Mouse (Mus musculus) cerebellum, adult 2 months (tissue): Measurements from ENCODE around the gene Psat1. TPM values are rescaled to one million over a fixed set of nuclear protein-coding genes. Genes with fewer than 3 reads are reported as not detected.

Experiments used
- DNase-seq, 2 experiments: peaks; one replicate each; pipeline ENCODE4 v3.0.0; 2021
- H3K27ac ChIP-seq: fragments of 200-500 bp; 2 replicates; pipeline ENCODE4 v1.5.1; 2012; ENCODE audit warnings: low read length, control low read depth, inconsistent platforms; ENCODE audit not compliant: insufficient read depth
- H3K27me3 ChIP-seq: fragments of 200-500 bp; 2 replicates; pipeline ENCODE4 v1.6.1; 2012; ENCODE audit warnings: inconsistent platforms, mild to moderate bottlenecking, low read length, moderate library complexity; ENCODE audit not compliant: control insufficient read depth, insufficient read depth
- H3K4me1 ChIP-seq: fragments of 200-500 bp; 2 replicates; pipeline ENCODE4 v1.6.1; 2011; ENCODE audit warnings: low read length; ENCODE audit not compliant: control insufficient read depth, insufficient read depth
- H3K4me3 ChIP-seq: fragments of 200-500 bp; replicated peaks from 2 replicates; pipeline ENCODE3; 2011; ENCODE audit warnings: mild to moderate bottlenecking, low read depth, low read length, control low read depth; ENCODE audit not compliant: insufficient read depth
- CTCF ChIP-seq: fragments of 200-500 bp; IDR thresholded peaks from 2 replicates; pipeline ENCODE4 v1.5.1; 2011; ENCODE audit warnings: low read depth, mild to moderate bottlenecking, control low read depth, low read length, moderate library complexity, borderline replicate concordance; ENCODE audit not compliant: insufficient read depth
- POLR2A ChIP-seq: fragments of 200-500 bp; IDR thresholded peaks from 2 replicates; pipeline ENCODE4 v1.6.1; 2011; ENCODE audit warnings: low read length, control low read depth, borderline replicate concordance; ENCODE audit not compliant: insufficient read depth
- WGBS: fragments of 180-500 bp; shearing (Covaris S2); methylation state at CpG from one replicate; pipeline ENCODE4 v1.1.7; 2018; 5-methylcytosine and 5-hydroxymethylcytosine counted together
- polyA plus RNA-seq: library from polyadenylated mRNA; depleted of rRNA; stranded (reverse); fragments of >200 nt; gene quantifications from 2 replicates; pipeline ENCODE4 v1.2.3, GENCODE M21; 2012

Gene Psat1
- polyA plus RNA-seq, 1 experiment = 106 TPM

GRCm38 (mm10) chr19:15923426-15923825, 23.7 kb downstream of the Psat1 start:
- DNase-seq = no peak
- WGBS = 20% methylated on average over 9 of the region's 9 CpGs

GRCm38 (mm10) chr19:15919336-15919735, 27.8 kb downstream of the Psat1 start:
- no peak for DNase-seq
- H3K4me1 ChIP-seq = no peaks in the 10 kb centered on the region
- H3K27me3 ChIP-seq = no peaks in the 10 kb centered on the region
- no peak overlapping the region for H3K4me3 ChIP-seq
- TF ChIP-seq CTCF (no peak), POLR2A (no peak)
- 95% methylated on average over 7 of the region's 7 CpGs for WGBS
- no peak overlapping the region for H3K27ac ChIP-seq

More at GRCm38 (mm10) chr19:15923426-15923825, 23.7 kb downstream of the Psat1 start:
- no peaks in the 10 kb centered on the region for H3K27me3 ChIP-seq
- no peak overlapping the region; the same call in 1 of the 2 replicates for H3K27ac ChIP-seq
- H3K4me3 ChIP-seq = peak overlapping the region; percentile 6
- TF ChIP-seq POLR2A = no peak
- TF ChIP-seq CTCF = no peak
- H3K4me1 ChIP-seq = no peaks in the 10 kb centered on the region

GRCm38 (mm10) chr19:15918111-15918510, 29.0 kb downstream of the Psat1 start:
- WGBS = 93% methylated on average over 7 of the region's 7 CpGs
- TF ChIP-seq CTCF (no peak), POLR2A (no peak)
- H3K27ac ChIP-seq = no peak overlapping the region
- no peak overlapping the region for H3K4me3 ChIP-seq
- H3K4me1 ChIP-seq = no peaks in the 10 kb centered on the region
- no peaks in the 10 kb centered on the region for H3K27me3 ChIP-seq
- DNase-seq = no peak

GRCm38 (mm10) chr19:15913249-15913997, 33.7 kb downstream of the Psat1 start:
- WGBS = 92% methylated on average over 9 of the region's 9 CpGs
- Histone ChIP-seq H3K27me3 (no peaks in the 10 kb centered on the region), H3K27ac (no peak overlapping the region), H3K4me3 (no peak overlapping the region), H3K4me1 (no peaks in the 10 kb centered on the region)
- TF ChIP-seq POLR2A = no peak
- TF ChIP-seq CTCF = no peak
- no peak for DNase-seq

- TF ChIP-seq POLR2A (no peak), CTCF (no peak)
- 48% methylated on average over 5 of the region's 5 CpGs for WGBS
- H3K4me3 ChIP-seq = no peak overlapping the region
- H3K4me1 ChIP-seq = no peaks in the 10 kb centered on the region
- H3K27me3 ChIP-seq = no peaks in the 10 kb centered on the region
- no peak for DNase-seq
- no peak overlapping the region for H3K27ac ChIP-seq
Measured at GRCm38 (mm10) chr19:15911441-15911840, 35.7 kb downstream of the Psat1 start.

DNA sequence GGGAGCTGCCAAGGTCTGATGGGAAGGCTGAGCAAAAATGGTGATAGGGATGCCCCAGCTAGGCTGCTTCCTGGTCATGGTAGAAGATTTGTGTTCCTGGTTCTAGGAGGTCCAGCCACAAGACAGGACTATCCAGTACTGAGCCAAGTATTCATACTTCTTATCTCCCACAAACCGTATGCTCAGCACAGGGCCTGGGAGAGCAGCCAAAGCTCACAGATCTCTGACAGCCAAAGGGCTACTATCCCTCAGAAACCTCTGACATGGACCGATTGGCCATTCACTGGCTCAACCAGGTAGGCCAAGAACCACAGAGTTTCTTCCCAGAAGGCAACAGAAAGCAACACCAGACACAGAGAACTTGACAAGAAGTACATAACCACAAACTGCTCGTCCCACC, 36.1 kb downstream of the Psat1 start:
- no peaks in the 10 kb centered on the region for H3K27me3 ChIP-seq
- WGBS = 33% methylated on average over 3 of the region's 3 CpGs

GRCm38 (mm10) chr19:15910488-15910887, 36.6 kb downstream of the Psat1 start:
- TF ChIP-seq CTCF = no peak
- no peak for TF ChIP-seq POLR2A
- 83% methylated on average over 1 of the region's 1 CpGs for WGBS
- no peak for DNase-seq
- Histone ChIP-seq H3K4me3 (no peak overlapping the region), H3K27me3 (no peaks in the 10 kb centered on the region), H3K4me1 (no peaks in the 10 kb centered on the region), H3K27ac (no peak overlapping the region)

More for the DNA sequence above, 36.1 kb downstream of the Psat1 start:
- DNase-seq = no peak
- no peaks in the 10 kb centered on the region for H3K4me1 ChIP-seq
- TF ChIP-seq CTCF (no peak), POLR2A (no peak)
- no peak overlapping the region for H3K27ac ChIP-seq
- H3K4me3 ChIP-seq = no peak overlapping the region

DNA sequence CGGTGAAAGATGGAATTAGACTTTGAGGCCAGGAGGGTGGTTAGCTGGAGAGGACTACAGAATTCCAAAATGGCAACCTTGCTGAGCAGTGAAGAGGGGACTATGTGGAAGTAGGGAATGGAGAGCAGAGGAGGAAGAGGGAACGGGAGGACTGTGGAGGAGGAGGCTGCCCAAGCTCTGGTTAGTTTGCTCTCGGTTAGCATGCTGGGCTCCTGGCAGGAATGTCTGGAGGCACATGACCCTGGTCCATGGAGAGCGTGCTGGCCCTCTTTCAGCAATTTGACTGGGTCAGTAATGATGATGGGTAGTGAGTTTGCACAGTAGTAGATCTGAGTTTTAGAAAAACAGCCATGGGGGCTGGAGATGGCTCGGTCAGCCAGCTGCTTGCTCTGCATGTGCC, 39.1 kb downstream of the Psat1 start:
- no peaks in the 10 kb centered on the region for H3K4me1 ChIP-seq
- 33% methylated on average over 5 of the region's 5 CpGs for WGBS
- TF ChIP-seq CTCF (no peak), POLR2A (no peak)
- no peak overlapping the region for H3K27ac ChIP-seq
- peak in 1 of 2 experiments; percentile 22 for DNase-seq
- no peak overlapping the region for H3K4me3 ChIP-seq
- H3K27me3 ChIP-seq = no peaks in the 10 kb centered on the region
